Mouse (Mus musculus): ENCODE results near the gene Rrp12. TPM values are rescaled to one million over a fixed set of nuclear protein-coding genes. Genes with fewer than 3 reads are reported as not detected.
A peak's percentile ranks its signal among the peaks of the same experiment; 100 is the strongest.
"Not testable (repeated sequence)": the region's sequence is repeated elsewhere in the genome, so short reads cannot be mapped to it uniquely, and the experiment has no call there.

Rrp12 gene
- polyA plus RNA-seq, 1 experiment from 2014 or later = 16.9 TPM

DNA sequence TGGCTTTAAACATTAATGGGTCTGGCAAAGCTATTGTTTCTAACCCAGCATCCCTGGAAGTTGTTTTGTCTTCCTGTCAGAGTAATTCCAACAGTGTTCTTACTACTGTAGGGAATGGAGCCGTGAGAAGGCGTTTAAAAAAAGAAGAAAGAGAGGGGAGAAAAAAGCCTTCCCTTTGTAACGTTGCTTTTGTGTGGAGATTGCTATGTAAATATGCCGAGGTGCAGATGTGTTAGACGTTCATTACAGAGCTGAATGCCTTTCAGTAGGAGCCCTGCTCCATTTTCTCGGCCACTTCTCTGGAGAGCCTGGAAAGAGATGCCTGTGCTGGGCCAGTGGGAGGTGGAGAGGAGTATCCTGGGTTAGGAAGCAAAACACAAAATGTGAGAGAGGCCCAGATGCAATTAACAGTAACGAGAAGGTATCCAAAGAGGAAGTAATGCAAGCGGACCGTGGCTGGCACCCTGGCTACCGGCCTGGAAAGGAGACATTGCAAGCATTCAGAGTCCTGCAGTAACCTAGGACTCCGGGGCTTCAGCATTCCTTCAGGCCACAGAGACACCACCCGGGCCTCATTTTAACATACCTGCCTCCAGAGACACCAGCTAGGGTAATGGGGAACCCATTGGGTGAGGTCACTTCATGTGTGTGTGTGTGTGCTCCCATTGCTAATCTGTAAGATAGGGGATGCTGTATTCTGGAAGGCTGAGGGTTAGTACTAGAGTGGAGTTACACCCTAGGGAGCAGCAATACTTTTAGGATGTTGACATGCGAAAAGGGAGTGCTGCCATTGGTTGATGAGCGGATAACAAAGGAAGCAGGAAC lies 45.0 kb downstream of the Rrp12 start:
- no peak for ATAC-seq (ENCODE audit: low FRiP score, low TSS enrichment)
- 15% methylated on average over 14 of the region's 14 CpGs for WGBS

DNA sequence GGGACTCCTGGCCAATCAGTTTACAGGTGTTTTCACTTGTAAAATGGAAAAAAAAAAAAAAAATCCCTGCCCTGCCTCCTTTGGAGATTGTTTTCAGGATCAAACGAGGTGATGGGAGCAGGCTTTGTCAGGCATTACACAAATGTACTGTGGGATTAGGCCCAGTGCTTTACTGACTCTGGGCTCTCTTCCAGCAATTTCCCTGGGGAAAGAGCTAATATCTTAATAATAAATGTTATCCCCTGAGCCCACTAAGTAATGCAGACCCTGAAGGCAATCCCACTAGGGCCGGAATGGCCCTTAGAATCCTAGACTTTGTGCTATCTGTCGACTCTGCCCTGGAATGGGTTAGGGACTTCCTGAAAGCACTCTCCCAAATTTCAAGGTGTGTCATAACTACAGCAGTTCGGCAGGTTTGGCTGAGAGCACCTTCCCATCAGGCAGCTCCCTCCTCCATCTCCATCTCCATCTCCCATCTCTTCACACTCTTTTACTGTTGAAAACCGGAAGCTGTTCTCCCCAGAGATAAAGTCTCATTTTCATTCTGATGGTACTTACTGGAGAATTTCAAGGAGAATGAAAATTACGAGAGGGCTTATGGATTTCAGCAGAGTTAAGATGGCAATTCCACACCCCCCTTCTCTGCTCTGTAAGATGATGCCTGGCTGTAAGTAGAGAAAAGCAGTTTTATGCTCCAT lies 45.8 kb downstream of the Rrp12 start:
- Histone ChIP-seq H3K9me3 (ENCODE audit: low read length) (no peaks in the 10 kb centered on the region), H3K27me3 (ENCODE audit: insufficient read depth, low read length) (no peaks in the 10 kb centered on the region), H3K27ac (ENCODE audit: low read length) (peak overlapping the region; percentile 92), H3K4me3 (ENCODE audit: low read length) (no peak overlapping the region), H3K4me1 (ENCODE audit: insufficient read depth, low read length) (peaks cover 29% of the 10 kb centered on the region), H3K9ac (replicated peaks; ENCODE audit: low read length) (peak overlapping the region; percentile 46; the same call in 1 of the 2 replicates), H3K36me3 (ENCODE audit: insufficient read depth, low read length) (no peaks in the 10 kb centered on the region), H3K4me2 (replicated peaks; ENCODE audit: low read depth, low read length) (0 out of 2 replicates have a peak overlapping the region, but pooled peaks have one; percentile 28)
- no peak for ATAC-seq (ENCODE audit: low FRiP score, low TSS enrichment)
- WGBS = 21% methylated on average over 6 of the region's 6 CpGs

More for the DNA sequence above, 45.0 kb downstream of the Rrp12 start:
- Histone ChIP-seq H3K4me3 (ENCODE audit: low read length) (no peak overlapping the region), H3K9me3 (ENCODE audit: low read length) (no peaks in the 10 kb centered on the region), H3K4me1 (ENCODE audit: insufficient read depth, low read length) (peaks cover 28% of the 10 kb centered on the region), H3K9ac (replicated peaks; ENCODE audit: low read length) (peak overlapping the region; percentile 46), H3K36me3 (ENCODE audit: insufficient read depth, low read length) (no peaks in the 10 kb centered on the region), H3K4me2 (replicated peaks; ENCODE audit: low read depth, low read length) (peak overlapping the region; percentile 28), H3K27me3 (ENCODE audit: insufficient read depth, low read length) (no peaks in the 10 kb centered on the region), H3K27ac (ENCODE audit: low read length) (peak overlapping the region; percentile 92)

DNA sequence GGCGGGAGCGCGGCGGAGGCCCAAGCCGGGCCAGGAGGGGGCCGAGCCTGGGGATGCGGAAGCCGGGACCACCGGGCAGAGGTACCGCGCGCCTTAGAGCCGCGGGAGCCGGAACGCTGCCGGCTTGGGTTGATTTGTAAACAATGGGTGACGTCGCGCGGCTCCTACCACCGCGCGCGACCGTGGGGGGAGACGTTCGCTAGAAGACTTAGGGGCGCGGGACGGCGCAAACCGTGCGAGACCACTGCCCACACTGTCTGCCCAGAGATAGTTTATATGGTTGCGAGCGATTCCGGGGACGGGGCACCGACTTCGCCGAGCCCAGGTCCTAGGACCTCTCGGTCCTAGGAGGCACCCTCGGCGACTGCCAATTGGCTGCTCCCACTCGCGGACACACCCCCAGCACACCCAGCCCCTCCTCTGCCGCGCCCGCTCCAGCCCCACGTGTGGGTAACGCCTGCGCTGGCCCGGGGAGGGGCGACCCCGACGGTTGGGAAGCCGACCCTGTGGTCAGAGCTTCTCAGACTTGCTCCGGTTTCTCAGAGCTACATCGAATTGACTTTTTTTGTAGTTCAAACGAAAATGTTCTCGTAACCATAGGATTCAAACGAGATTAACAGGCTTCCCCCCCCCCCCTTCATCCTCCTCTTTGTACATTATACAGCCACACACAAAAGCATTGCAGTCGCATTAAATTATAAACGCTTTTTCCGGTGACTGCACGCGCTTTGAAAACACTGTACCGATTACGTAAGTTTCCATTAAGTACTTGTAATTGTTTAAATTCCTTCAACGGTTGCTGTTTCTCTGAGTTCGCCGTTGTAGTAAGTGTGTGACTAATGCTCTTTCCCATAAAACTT lies 47.8 kb downstream of the Rrp12 start, which contains the start of gene Frat2:
Gene Frat2, minus strand, starts transcription at position 141 of the 860 bp plus-strand sequence.
- Histone ChIP-seq H3K4me3 (ENCODE audit: low read length) (peak within 1 kb of the TSS; percentile 74), H3K9me3 (ENCODE audit: low read length) (no peaks in the 10 kb centered on the region), H3K27me3 (ENCODE audit: insufficient read depth, low read length) (no peaks in the 10 kb centered on the region), H3K9ac (replicated peaks; ENCODE audit: low read length) (peak within 1 kb of the TSS; percentile 80), H3K4me1 (ENCODE audit: insufficient read depth, low read length) (peaks cover 29% of the 10 kb centered on the region), H3K4me2 (replicated peaks; ENCODE audit: low read depth, low read length) (peak within 1 kb of the TSS; percentile 97), H3K27ac (ENCODE audit: low read length) (peak within 1 kb of the TSS; percentile 94), H3K36me3 (ENCODE audit: insufficient read depth, low read length) (no peaks in the 10 kb centered on the region)
- WGBS = under 1% methylated on average over 68 of the region's 72 CpGs
- peak; percentile 96 for ATAC-seq (ENCODE audit: low FRiP score, low TSS enrichment)

DNA sequence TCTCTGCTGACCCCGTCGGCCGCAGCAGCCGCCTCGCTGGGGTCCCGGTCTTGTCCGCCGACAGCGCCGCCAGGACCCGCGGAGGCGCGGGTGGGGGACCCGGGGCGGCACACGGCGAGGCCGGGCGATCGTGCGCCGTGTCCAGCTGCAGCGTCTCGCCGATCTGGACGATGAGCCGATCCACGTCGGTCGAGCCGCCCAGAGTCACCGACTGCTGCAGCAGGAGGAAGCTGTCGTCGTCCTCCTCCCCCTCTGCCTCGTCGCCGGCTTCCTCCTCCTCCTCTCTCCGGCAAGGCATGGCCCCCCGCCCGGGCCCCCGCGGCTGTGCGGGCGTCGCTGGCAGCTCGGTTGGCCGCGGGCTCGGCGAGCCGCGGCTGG lies 48.4 kb downstream of the Rrp12 start:
- not testable (repeated sequence) for H3K9me3 ChIP-seq (ENCODE audit: low read length); H3K36me3 ChIP-seq (ENCODE audit: insufficient read depth, low read length); H3K27me3 ChIP-seq (ENCODE audit: insufficient read depth, low read length)
- peak overlapping the region; percentile 97 for H3K4me2 ChIP-seq (replicated peaks; ENCODE audit: low read depth, low read length)
- H3K4me3 ChIP-seq (ENCODE audit: low read length) = peak overlapping the region; percentile 74
- ATAC-seq (ENCODE audit: low FRiP score, low TSS enrichment) = peak; percentile 52
- WGBS = under 1% methylated on average over 47 of the region's 53 CpGs
- peaks cover 29% of the 10 kb centered on the region for H3K4me1 ChIP-seq (ENCODE audit: insufficient read depth, low read length)
- H3K9ac ChIP-seq (replicated peaks; ENCODE audit: low read length) = peak overlapping the region; percentile 80
- H3K27ac ChIP-seq (ENCODE audit: low read length) = peak overlapping the region; percentile 94

DNA sequence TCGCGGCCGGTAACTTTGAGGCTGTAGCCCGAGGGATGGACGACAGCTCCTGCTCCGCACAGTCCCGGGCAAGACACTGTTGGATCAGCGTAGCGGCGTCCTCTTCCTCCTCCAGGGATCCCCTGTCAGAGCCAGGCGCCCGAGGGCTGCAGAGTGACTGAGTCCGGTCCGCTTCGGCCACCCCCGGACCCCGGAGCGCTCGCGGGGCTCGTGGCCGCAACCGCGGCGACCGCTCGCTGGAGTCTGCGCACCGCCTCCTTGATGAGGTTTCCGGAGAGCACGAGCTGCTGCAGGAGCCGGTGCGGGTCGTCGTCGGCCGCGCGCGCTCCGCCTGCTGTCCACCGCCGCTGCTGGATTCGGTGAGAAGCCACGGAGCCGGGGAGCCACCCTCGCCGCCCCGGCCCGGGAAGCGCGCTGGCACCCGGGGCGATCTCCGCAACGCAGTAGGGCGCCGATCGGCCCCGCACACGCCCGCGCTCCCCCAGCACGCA lies 48.8 kb downstream of the Rrp12 start:
- Histone ChIP-seq H3K4me2 (replicated peaks; ENCODE audit: low read depth, low read length) (peak overlapping the region; percentile 97), H3K36me3 (ENCODE audit: insufficient read depth, low read length) (no peaks in the 10 kb centered on the region), H3K4me1 (ENCODE audit: insufficient read depth, low read length) (peaks cover 29% of the 10 kb centered on the region), H3K9me3 (ENCODE audit: low read length) (no peaks in the 10 kb centered on the region), H3K27ac (ENCODE audit: low read length) (peak overlapping the region; percentile 94), H3K27me3 (ENCODE audit: insufficient read depth, low read length) (no peaks in the 10 kb centered on the region), H3K4me3 (ENCODE audit: low read length) (peak overlapping the region; percentile 74), H3K9ac (replicated peaks; ENCODE audit: low read length) (peak overlapping the region; percentile 80)
- ATAC-seq (ENCODE audit: low FRiP score, low TSS enrichment) = no peak
- WGBS = under 1% methylated on average over 64 of the region's 64 CpGs

DNA sequence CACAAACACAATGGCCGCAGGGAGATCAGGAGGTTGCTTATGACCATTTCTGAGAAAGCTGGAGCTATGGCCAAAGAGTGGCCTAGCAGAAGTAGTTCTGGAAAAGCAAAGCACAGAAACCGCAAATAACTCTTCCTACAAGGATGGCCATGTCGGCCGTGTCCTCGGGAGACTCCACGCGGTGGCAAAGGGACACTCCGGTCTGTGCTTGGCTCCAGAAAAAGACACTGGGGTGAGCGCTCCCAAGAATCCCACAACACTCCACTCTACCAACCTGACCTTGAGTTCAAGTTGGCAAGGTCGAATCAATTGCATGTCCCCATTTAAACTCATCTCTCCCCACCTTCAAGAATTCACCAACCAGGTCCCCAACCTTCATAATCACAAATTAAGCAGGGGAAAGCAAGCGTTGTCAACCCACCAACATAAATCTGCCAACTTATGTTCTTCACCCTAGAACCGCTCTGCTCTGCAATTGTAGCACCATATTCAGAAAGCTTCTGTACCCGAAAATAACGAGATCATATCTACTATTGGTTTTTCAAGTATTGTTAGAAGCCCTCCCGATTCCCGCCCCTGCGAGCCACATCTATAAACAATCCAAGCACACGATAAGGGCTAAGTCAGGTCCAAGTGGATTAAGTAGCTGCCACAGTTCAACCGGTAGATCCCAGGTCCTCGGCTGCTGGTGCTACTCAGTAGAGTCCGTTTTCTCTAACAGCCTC lies 49.4 kb downstream of the Rrp12 start:
- no peak for ATAC-seq (ENCODE audit: low FRiP score, low TSS enrichment)
- H3K27ac ChIP-seq (ENCODE audit: low read length) = peak overlapping the region; percentile 94; the same call in 1 of the 2 replicates

DNA sequence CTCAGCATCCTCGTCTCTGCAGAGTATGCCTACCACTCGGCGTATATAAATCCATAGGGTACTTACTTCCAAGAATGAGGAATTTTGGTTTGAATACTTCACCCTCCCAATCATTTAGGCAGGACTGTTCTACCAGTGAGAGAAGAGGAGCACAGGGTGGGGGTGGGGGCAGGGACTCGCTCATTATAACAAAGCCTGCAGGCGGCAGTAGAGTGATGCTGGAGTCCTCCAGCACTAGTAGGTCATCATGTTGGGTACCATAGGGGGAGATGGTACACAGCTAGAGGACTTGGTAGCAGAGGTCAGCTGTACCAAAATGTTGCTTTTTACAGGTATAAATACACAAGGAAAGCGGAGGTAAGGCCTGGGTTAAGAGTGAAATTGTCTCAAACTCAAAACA lies 51.6 kb downstream of the Rrp12 start:
- Histone ChIP-seq H3K9me3 (ENCODE audit: low read length) (no peaks in the 10 kb centered on the region), H3K4me3 (ENCODE audit: low read length) (no peak overlapping the region), H3K9ac (replicated peaks; ENCODE audit: low read length) (no peak overlapping the region), H3K36me3 (ENCODE audit: insufficient read depth, low read length) (no peaks in the 10 kb centered on the region), H3K27me3 (ENCODE audit: insufficient read depth, low read length) (no peaks in the 10 kb centered on the region), H3K4me2 (replicated peaks; ENCODE audit: low read depth, low read length) (no peak overlapping the region), H3K27ac (ENCODE audit: low read length) (no peak overlapping the region), H3K4me1 (ENCODE audit: insufficient read depth, low read length) (peaks cover 10% of the 10 kb centered on the region)
- 91% methylated on average over 6 of the region's 6 CpGs for WGBS
- ATAC-seq (ENCODE audit: low FRiP score, low TSS enrichment) = no peak

More for the DNA sequence above, 49.4 kb downstream of the Rrp12 start:
- peak overlapping the region; percentile 74 for H3K4me3 ChIP-seq (ENCODE audit: low read length)
- peak overlapping the region; percentile 97 for H3K4me2 ChIP-seq (replicated peaks; ENCODE audit: low read depth, low read length)
- peaks cover 28% of the 10 kb centered on the region for H3K4me1 ChIP-seq (ENCODE audit: insufficient read depth, low read length)
- no peaks in the 10 kb centered on the region for H3K27me3 ChIP-seq (ENCODE audit: insufficient read depth, low read length)
- WGBS = 12% methylated on average over 21 of the region's 21 CpGs
- peak overlapping the region; percentile 80 for H3K9ac ChIP-seq (replicated peaks; ENCODE audit: low read length)
- no peaks in the 10 kb centered on the region for H3K9me3 ChIP-seq (ENCODE audit: low read length)
- no peaks in the 10 kb centered on the region for H3K36me3 ChIP-seq (ENCODE audit: insufficient read depth, low read length)

DNA sequence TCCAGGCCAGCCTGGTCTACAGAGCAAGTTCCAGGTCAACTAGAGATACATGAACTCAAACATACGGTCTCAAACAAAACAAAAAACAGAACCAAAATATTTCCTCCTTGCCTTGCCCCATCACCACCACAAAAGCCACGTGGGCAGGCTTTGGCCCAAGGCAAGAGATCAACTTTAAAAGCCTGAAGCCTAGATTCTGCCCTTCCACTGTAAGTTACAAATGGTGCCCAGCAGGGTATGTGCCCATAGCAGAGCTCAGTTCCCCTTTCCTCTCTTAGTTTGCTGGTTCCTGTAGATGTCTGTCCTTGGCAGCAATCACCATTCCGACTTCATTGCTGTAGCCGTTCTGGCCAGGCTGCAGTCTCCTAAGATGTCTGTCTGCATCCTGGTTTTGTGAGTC lies 53.3 kb downstream of the Rrp12 start:
- no peaks in the 10 kb centered on the region for H3K9me3 ChIP-seq (ENCODE audit: low read length)
- no peak overlapping the region for H3K9ac ChIP-seq (replicated peaks; ENCODE audit: low read length)
- H3K27ac ChIP-seq (ENCODE audit: low read length) = no peak overlapping the region
- H3K4me3 ChIP-seq (ENCODE audit: low read length) = no peak overlapping the region
- H3K4me1 ChIP-seq (ENCODE audit: insufficient read depth, low read length) = peaks cover 10% of the 10 kb centered on the region
- no peak for ATAC-seq (ENCODE audit: low FRiP score, low TSS enrichment)
- no peak overlapping the region for H3K4me2 ChIP-seq (replicated peaks; ENCODE audit: low read depth, low read length)
- 81% methylated on average over 4 of the region's 4 CpGs for WGBS
- H3K27me3 ChIP-seq (ENCODE audit: insufficient read depth, low read length) = no peaks in the 10 kb centered on the region
- H3K36me3 ChIP-seq (ENCODE audit: insufficient read depth, low read length) = no peaks in the 10 kb centered on the region

DNA sequence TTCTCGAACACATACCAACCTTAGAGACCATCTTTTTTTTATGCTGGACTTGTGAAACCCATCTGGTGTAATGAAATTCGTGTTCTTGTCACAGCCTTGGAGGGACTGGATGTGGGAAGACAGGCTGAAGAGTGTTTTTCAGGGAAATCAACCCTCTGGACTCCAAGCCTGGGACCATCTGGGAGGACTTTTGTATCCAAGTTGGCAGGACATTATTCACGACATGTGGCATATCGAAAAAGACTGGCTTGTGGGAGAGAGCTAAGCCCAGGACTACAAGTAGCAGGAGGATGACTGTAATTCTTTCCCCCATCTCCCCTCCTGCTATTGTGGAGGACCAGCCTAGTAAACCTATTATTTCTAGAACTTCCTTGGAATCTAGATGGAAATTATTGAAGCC lies 53.8 kb downstream of the Rrp12 start:
- no peak overlapping the region for H3K9ac ChIP-seq (replicated peaks; ENCODE audit: low read length)
- H3K4me1 ChIP-seq (ENCODE audit: insufficient read depth, low read length) = peaks cover 10% of the 10 kb centered on the region
- WGBS = 75% methylated on average over 4 of the region's 4 CpGs
- H3K27me3 ChIP-seq (ENCODE audit: insufficient read depth, low read length) = no peaks in the 10 kb centered on the region
- no peak overlapping the region for H3K4me2 ChIP-seq (replicated peaks; ENCODE audit: low read depth, low read length)
- no peaks in the 10 kb centered on the region for H3K9me3 ChIP-seq (ENCODE audit: low read length)
- no peak overlapping the region for H3K4me3 ChIP-seq (ENCODE audit: low read length)
- no peak overlapping the region for H3K27ac ChIP-seq (ENCODE audit: low read length)
- ATAC-seq (ENCODE audit: low FRiP score, low TSS enrichment) = no peak
- H3K36me3 ChIP-seq (ENCODE audit: insufficient read depth, low read length) = no peaks in the 10 kb centered on the region

All from kidney, embryonic 16.5 days (tissue).